Mouse (Mus musculus): ENCODE data around the gene Ftcd.

- TF ChIP-seq POLR2A (IDR thresholded peaks at IDR 0.05; ENCODE audit: insufficient read depth, low read length), result no peak
- no peak for TF ChIP-seq CTCF (IDR thresholded peaks at IDR 0.05; ENCODE audit: low read depth, low read length)
These were observed 27.2 kb upstream of the Ftcd start for GRCm38 (mm10) chr10:76548218-76548617.

Measured in ES-Bruce4 (cell line).